In the genomic region with DNA sequence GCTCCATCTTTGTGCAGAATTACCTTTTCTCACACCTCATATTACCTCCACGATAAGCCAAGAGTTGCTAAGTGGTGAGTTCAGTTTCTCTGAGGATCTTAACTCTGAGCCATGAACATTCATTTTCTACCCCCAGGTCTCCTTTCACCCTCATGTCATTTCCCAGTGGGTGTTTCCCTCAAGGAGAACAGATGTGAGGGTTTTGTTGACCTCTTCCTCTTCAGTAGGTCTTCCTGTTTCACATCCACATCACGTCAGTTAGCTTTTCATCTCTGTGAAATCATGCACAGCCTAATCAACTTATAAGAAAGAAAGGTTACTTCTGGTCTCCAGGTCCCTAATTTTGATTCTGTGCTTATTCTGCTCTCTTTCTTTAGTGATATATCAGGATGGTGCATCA, we compare ENCODE assay signal across 13 mouse cellular contexts.
"Had no signal": no experiment of that assay in that cellular context is flagged by ENCODE, and none has a peak within 500 bp of the region (broad histone marks: within the 10 kb centered on the region; RNA-seq: fewer than 3 reads in every experiment).

No protein-coding gene starts in this region.

- DNase-seq: kidney, adult 2 months; kidney, postnatal 10 days; kidney, postnatal 36 days; layer of hippocampus, postnatal 36 days; liver, embryonic 13.5 days; lung, adult 2 months; lung, postnatal 14 days; midbrain, embryonic 14.5 days; right cerebral cortex, adult 18-20 months; right cerebral cortex, postnatal 14 days; right cerebral cortex, postnatal 4 days; thymus, adult 18-20 months; thymus, postnatal 36 days had no signal
